ENCODE assay signal across 8 mouse cellular contexts in genomic region chr3:89300071-89300470, GRCm38 (mm10). TPM values are rescaled to one million over a fixed set of nuclear protein-coding genes. Genes with fewer than 3 reads are reported as not detected.
A peak's percentile ranks its signal among the peaks of the same experiment; 100 is the strongest.
DNase-seq lines count a peak whose midpoint lies in the region; ATAC-seq and TF ChIP-seq lines count a peak whose summit lies in the region.

No protein-coding gene starts in this region.

- no peak for ATAC-seq in hindbrain, embryonic 11.5 days (ENCODE audit: low FRiP score)
- no peak for ATAC-seq in forebrain, embryonic 13.5 days
- ATAC-seq in midbrain, postnatal 0 days (ENCODE audit: low FRiP score), result no peak
- no peak for ATAC-seq in frontal cortex, adult (ENCODE audit: low TSS enrichment)

- peaks cover 18% of the 10 kb centered on the region for H3K4me1 ChIP-seq in hindbrain, embryonic 10.5 days (replicated peaks)
- 0 out of 2 replicates have a peak, but pooled peaks cover 4% of the 10 kb centered on the region for H3K4me1 ChIP-seq in hindbrain, embryonic 11.5 days (replicated peaks; ENCODE audit: control insufficient read depth, insufficient read depth, low read length)
- peaks cover 8% of the 10 kb centered on the region; the same call in 1 of the 2 replicates for H3K4me1 ChIP-seq in forebrain, embryonic 13.5 days
- H3K4me1 ChIP-seq in limb, embryonic 10.5 days, result peaks cover 20% of the 10 kb centered on the region
- H3K4me1 ChIP-seq in midbrain, postnatal 0 days (ENCODE audit: insufficient read depth, low read length), result no peaks in the 10 kb centered on the region

- DNase-seq in hindbrain, embryonic 10.5 days (ENCODE audit: low spot score), result no peak
- DNase-seq in hindbrain, embryonic 11.5 days (ENCODE audit: low spot score), result no peak
- no peak for DNase-seq in limb, embryonic 10.5 days (ENCODE audit: low spot score)
- DNase-seq in midbrain, postnatal 0 days (ENCODE audit: low spot score), result no peak
- DNase-seq in testis, postnatal 14 days (ENCODE audit: low spot score), result no peak
- no peak for DNase-seq in right cerebral cortex, postnatal 36 days (ENCODE audit: low spot score in 2 of 2)

- no peak for TF ChIP-seq CTCF in midbrain, postnatal 0 days (IDR thresholded peaks at IDR 0.05)

- H3K27ac ChIP-seq in hindbrain, embryonic 10.5 days, result no peak overlapping the region
- H3K27ac ChIP-seq in hindbrain, embryonic 11.5 days (ENCODE audit: low read depth, low read length), result no peak overlapping the region
- H3K27ac ChIP-seq in forebrain, embryonic 13.5 days, result no peak overlapping the region
- no peak overlapping the region for H3K27ac ChIP-seq in limb, embryonic 10.5 days
- H3K27ac ChIP-seq in midbrain, postnatal 0 days (ENCODE audit: low read depth, low read length), result no peak overlapping the region

- H3K4me2 ChIP-seq in hindbrain, embryonic 11.5 days (replicated peaks; ENCODE audit: low read depth, low read length), result no peak overlapping the region
- H3K4me2 ChIP-seq in forebrain, embryonic 13.5 days, result peak overlapping the region; percentile 51
- H3K4me2 ChIP-seq in midbrain, postnatal 0 days (ENCODE audit: low read depth, low read length, poor library complexity, severe bottlenecking), result peak overlapping the region; percentile 36

- no peak overlapping the region for H3K9ac ChIP-seq in hindbrain, embryonic 11.5 days (ENCODE audit: low read depth, low read length)
- no peak overlapping the region for H3K9ac ChIP-seq in forebrain, embryonic 13.5 days
- no peak overlapping the region; the same call in 1 of the 2 replicates for H3K9ac ChIP-seq in midbrain, postnatal 0 days (replicated peaks; ENCODE audit: low read length, poor library complexity, severe bottlenecking)

- H3K9me3 ChIP-seq in hindbrain, embryonic 10.5 days, result no peaks in the 10 kb centered on the region
- no peaks in the 10 kb centered on the region for H3K9me3 ChIP-seq in hindbrain, embryonic 11.5 days (ENCODE audit: control insufficient read depth, low read length)
- no peaks in the 10 kb centered on the region for H3K9me3 ChIP-seq in forebrain, embryonic 13.5 days (replicated peaks)
- H3K9me3 ChIP-seq in limb, embryonic 10.5 days (replicated peaks), result no peaks in the 10 kb centered on the region
- H3K9me3 ChIP-seq in midbrain, postnatal 0 days (ENCODE audit: low read length), result no peaks in the 10 kb centered on the region

- H3K4me3 ChIP-seq in hindbrain, embryonic 10.5 days, result peak overlapping the region; percentile 41
- H3K4me3 ChIP-seq in hindbrain, embryonic 11.5 days (ENCODE audit: low read depth, low read length), result no peak overlapping the region
- no peak overlapping the region for H3K4me3 ChIP-seq in forebrain, embryonic 13.5 days
- H3K4me3 ChIP-seq in limb, embryonic 10.5 days, result peak overlapping the region; percentile 44
- H3K4me3 ChIP-seq in midbrain, postnatal 0 days (ENCODE audit: low read depth, low read length), result no peak overlapping the region

- WGBS in hindbrain, embryonic 10.5 days, result 73% methylated on average over 1 of the region's 1 CpGs
- WGBS in hindbrain, embryonic 11.5 days, result 63% methylated on average over 1 of the region's 1 CpGs
- WGBS in forebrain, embryonic 13.5 days, result 66% methylated on average over 1 of the region's 1 CpGs
- 56% methylated on average over 1 of the region's 1 CpGs for WGBS in limb, embryonic 10.5 days
- 58% methylated on average over 1 of the region's 1 CpGs for WGBS in midbrain, postnatal 0 days

- no peaks in the 10 kb centered on the region for H3K36me3 ChIP-seq in hindbrain, embryonic 10.5 days
- H3K36me3 ChIP-seq in hindbrain, embryonic 11.5 days (ENCODE audit: control insufficient read depth, insufficient read depth, low read length), result no peaks in the 10 kb centered on the region
- no peaks in the 10 kb centered on the region for H3K36me3 ChIP-seq in forebrain, embryonic 13.5 days (ENCODE audit: poor library complexity, severe bottlenecking)
- H3K36me3 ChIP-seq in limb, embryonic 10.5 days, result no peaks in the 10 kb centered on the region
- H3K36me3 ChIP-seq in midbrain, postnatal 0 days (ENCODE audit: insufficient read depth, low read length), result no peaks in the 10 kb centered on the region

- H3K27me3 ChIP-seq in hindbrain, embryonic 10.5 days (ENCODE audit: insufficient read depth, poor library complexity, severe bottlenecking), result peaks cover 27% of the 10 kb centered on the region
- peaks cover 6% of the 10 kb centered on the region for H3K27me3 ChIP-seq in hindbrain, embryonic 11.5 days (ENCODE audit: control insufficient read depth, insufficient read depth, low read length)
- H3K27me3 ChIP-seq in forebrain, embryonic 13.5 days, result peaks cover 16% of the 10 kb centered on the region
- peaks cover 12% of the 10 kb centered on the region; the same call in 1 of the 2 replicates for H3K27me3 ChIP-seq in limb, embryonic 10.5 days (ENCODE audit: low read depth, poor library complexity, severe bottlenecking)
- no peaks in the 10 kb centered on the region for H3K27me3 ChIP-seq in midbrain, postnatal 0 days (ENCODE audit: insufficient read depth, low read length)

RNA-seq across cellular contexts. Expression of gene Efna1, which starts 19.1 kb away (rescaled TPM):
- 16.5 and 17.7 TPM in 2 replicates for polyA plus RNA-seq in hindbrain, embryonic 10.5 days (2016; fragmentation: Nextera tagmentation; extraction: Ambion mirVana)
- 14.0 and 16.4 TPM in 2 replicates for polyA plus RNA-seq in hindbrain, embryonic 11.5 days (2014; fragmentation: Nextera tagmentation; extraction: Ambion mirVana)
- 9.5 and 10.9 TPM in 2 replicates for polyA plus RNA-seq in forebrain, embryonic 13.5 days (2015; fragmentation: Nextera tagmentation; extraction: Ambion mirVana)
- polyA plus RNA-seq in limb, embryonic 10.5 days (2016; fragmentation: Nextera tagmentation; extraction: Ambion mirVana), result 29.8 and 36.8 TPM in 2 replicates
- total RNA-seq in midbrain, postnatal 0 days (2014; rRNA removed), result 6.6 and 7.1 TPM in 2 replicates
- 8.9 and 9.4 TPM in 2 replicates for polyA plus RNA-seq in midbrain, postnatal 0 days (2015; fragmentation: Nextera tagmentation; extraction: Ambion mirVana)

RNA-seq across cellular contexts. Expression of gene Efna3, which starts 22.7 kb away (rescaled TPM):
- 5.9 and 10.7 TPM in 2 replicates for polyA plus RNA-seq in hindbrain, embryonic 10.5 days (2016; fragmentation: Nextera tagmentation; extraction: Ambion mirVana)
- polyA plus RNA-seq in hindbrain, embryonic 11.5 days (2014; fragmentation: Nextera tagmentation; extraction: Ambion mirVana), result 13.8 TPM in 2 replicates
- 18.7 and 23.4 TPM in 2 replicates for polyA plus RNA-seq in forebrain, embryonic 13.5 days (2015; fragmentation: Nextera tagmentation; extraction: Ambion mirVana)
- polyA plus RNA-seq in limb, embryonic 10.5 days (2016; fragmentation: Nextera tagmentation; extraction: Ambion mirVana), result 13.2 and 18.4 TPM in 2 replicates
- 93.5 and 115 TPM in 2 replicates for total RNA-seq in midbrain, postnatal 0 days (2014; rRNA removed)
- polyA plus RNA-seq in midbrain, postnatal 0 days (2015; fragmentation: Nextera tagmentation; extraction: Ambion mirVana), result 52.3 and 58.4 TPM in 2 replicates

RNA-seq across cellular contexts. Expression of gene Slc50a1, which starts 29.7 kb away (rescaled TPM):
- 34.4 and 36.8 TPM in 2 replicates for polyA plus RNA-seq in hindbrain, embryonic 10.5 days (2016; fragmentation: Nextera tagmentation; extraction: Ambion mirVana)
- 35.9 and 37.5 TPM in 2 replicates for polyA plus RNA-seq in hindbrain, embryonic 11.5 days (2014; fragmentation: Nextera tagmentation; extraction: Ambion mirVana)
- 25.8 and 32.7 TPM in 2 replicates for polyA plus RNA-seq in forebrain, embryonic 13.5 days (2015; fragmentation: Nextera tagmentation; extraction: Ambion mirVana)
- 33.2 and 41.3 TPM in 2 replicates for polyA plus RNA-seq in limb, embryonic 10.5 days (2016; fragmentation: Nextera tagmentation; extraction: Ambion mirVana)
- total RNA-seq in midbrain, postnatal 0 days (2014; rRNA removed), result 22.8 and 32.0 TPM in 2 replicates
- 42.4 and 48.7 TPM in 2 replicates for polyA plus RNA-seq in midbrain, postnatal 0 days (2015; fragmentation: Nextera tagmentation; extraction: Ambion mirVana)

RNA-seq across cellular contexts. Expression of gene Efna4, which starts 37.8 kb away (rescaled TPM):
- polyA plus RNA-seq in hindbrain, embryonic 10.5 days (2016; fragmentation: Nextera tagmentation; extraction: Ambion mirVana), result 22.4 and 23.2 TPM in 2 replicates
- 18.9 and 20.6 TPM in 2 replicates for polyA plus RNA-seq in hindbrain, embryonic 11.5 days (2014; fragmentation: Nextera tagmentation; extraction: Ambion mirVana)
- polyA plus RNA-seq in forebrain, embryonic 13.5 days (2015; fragmentation: Nextera tagmentation; extraction: Ambion mirVana), result 16.0 and 16.3 TPM in 2 replicates
- polyA plus RNA-seq in limb, embryonic 10.5 days (2016; fragmentation: Nextera tagmentation; extraction: Ambion mirVana), result 47.4 and 53.4 TPM in 2 replicates
- total RNA-seq in midbrain, postnatal 0 days (2014; rRNA removed), result 3.0 and 7.9 TPM in 2 replicates
- 2.5 and 3.5 TPM in 2 replicates for polyA plus RNA-seq in midbrain, postnatal 0 days (2015; fragmentation: Nextera tagmentation; extraction: Ambion mirVana)

RNA-seq across cellular contexts. Expression of gene Dpm3, which starts 40.9 kb away (rescaled TPM):
- polyA plus RNA-seq in hindbrain, embryonic 10.5 days (2016; fragmentation: Nextera tagmentation; extraction: Ambion mirVana), result 97.0 and 99.4 TPM in 2 replicates
- polyA plus RNA-seq in hindbrain, embryonic 11.5 days (2014; fragmentation: Nextera tagmentation; extraction: Ambion mirVana), result 75.7 and 82.9 TPM in 2 replicates
- polyA plus RNA-seq in forebrain, embryonic 13.5 days (2015; fragmentation: Nextera tagmentation; extraction: Ambion mirVana), result 100 and 106 TPM in 2 replicates
- polyA plus RNA-seq in limb, embryonic 10.5 days (2016; fragmentation: Nextera tagmentation; extraction: Ambion mirVana), result 82.5 and 84.0 TPM in 2 replicates
- 198 and 223 TPM in 2 replicates for total RNA-seq in midbrain, postnatal 0 days (2014; rRNA removed)
- 69.4 and 81.1 TPM in 2 replicates for polyA plus RNA-seq in midbrain, postnatal 0 days (2015; fragmentation: Nextera tagmentation; extraction: Ambion mirVana)

Comparison
In these comparisons a context has a peak if more than half of its experiments do, and no peak if none do; other contexts are left out.
1. H3K4me3 ChIP-seq: peak in hindbrain, embryonic 10.5 days (single experiment) and limb, embryonic 10.5 days (single experiment); none in hindbrain, embryonic 11.5 days (single experiment), forebrain, embryonic 13.5 days (single experiment) and midbrain, postnatal 0 days (single experiment).